Mouse (Mus musculus) gastrocnemius, postnatal 25 days (tissue): Measurements from ENCODE around the gene S1pr4. TPM values are rescaled to one million over a fixed set of nuclear protein-coding genes. Genes with fewer than 3 reads are reported as not detected.

Source experiments
- microRNA-seq, 2 experiments: library from miRNA; unstranded; fragments of <30 nt; microRNA quantifications; one replicate each; pipeline ENCODE4 v1.2.0; 2021; ENCODE audit warnings: borderline replicate concordance in 2 of 2
- total RNA-seq, 2 experiments: library from RNA; stranded (reverse); gene quantifications; 1 replicate in 1 of 2; 2 replicates in 1 of 2; pipeline ENCODE4 v1.2.3; 2021

The S1pr4 gene
- total RNA-seq, 2 experiments from 2014 or later = 0.99 to 1.00 TPM

Small RNAs within 50 kb of the gene (microRNA-seq; reads per million reads assigned to microRNA genes)
- 0 reads per million in 2 experiments for gene Gm25595

Other genes with a start within 250 kb of the S1pr4 start
- under 1 TPM; 0.13 to 0.23 TPM for gene Matk, start 247.2 kb downstream of the S1pr4 start, total RNA-seq
- 10 to 100 TPM; 87.0 to 90.0 TPM for gene Mrpl54, start 233.2 kb downstream of the S1pr4 start, total RNA-seq
- 100 to 1,000 TPM; 102 to 106 TPM for gene Apba3, start 233.2 kb downstream of the S1pr4 start, total RNA-seq
- gene Tjp3, start 208.6 kb downstream of the S1pr4 start, total RNA-seq = not detected
- gene Pip5k1c, start 207.2 kb downstream of the S1pr4 start, total RNA-seq = 10 to 100 TPM; 20.3 to 20.6 TPM
- gene Cactin, start 179.0 kb downstream of the S1pr4 start, total RNA-seq = 1 to 10 TPM; 7.9 to 8.3 TPM
- under 1 TPM; 0.83 to 1.00 TPM for gene Tbxa2r, start 171.4 kb downstream of the S1pr4 start, total RNA-seq
- gene Gipc3, start 156.9 kb downstream of the S1pr4 start, total RNA-seq = 1 to 10 TPM; 1.0 to 1.3 TPM
- 10 to 100 TPM; 22.9 to 29.6 TPM for gene Hmg20b, start 149.7 kb downstream of the S1pr4 start, total RNA-seq
- 1 to 10 TPM; 2.3 to 2.9 TPM for gene Mfsd12, start 142.6 kb downstream of the S1pr4 start, total RNA-seq
- gene 4930404N11Rik, start 134.3 kb downstream of the S1pr4 start, total RNA-seq = under 1 TPM; 0.48 to 0.49 TPM
- 10 to 100 TPM; 13.5 to 14.0 TPM for gene Fzr1, start 121.6 kb downstream of the S1pr4 start, total RNA-seq
- 10 to 100 TPM; 41.1 to 41.2 TPM for gene Dohh, start 115.7 kb downstream of the S1pr4 start, total RNA-seq
- gene Gm48551, start 115.7 kb downstream of the S1pr4 start, total RNA-seq = 1 to 10 TPM in 1 of 2 experiments, under 1 TPM in 1; 0.78 to 1.0 TPM
- gene Gm48552, start 111.1 kb downstream of the S1pr4 start, total RNA-seq = under 1 TPM in 1 of 2 experiments, not detected in 1; 0.59 TPM
- gene Smim24, start 107.1 kb downstream of the S1pr4 start, total RNA-seq = under 1 TPM in 1 of 2 experiments, not detected in 1; 0.67 TPM
- gene Nfic, start 44.5 kb downstream of the S1pr4 start, total RNA-seq = 100 to 1,000 TPM; 215 to 268 TPM
- gene Celf5, start 17.4 kb downstream of the S1pr4 start, total RNA-seq = under 1 TPM in 1 of 2 experiments, not detected in 1; 0.24 TPM
- 10 to 100 TPM; 34.2 to 47.8 TPM for gene Ncln, start 3.7 kb downstream of the S1pr4 start, total RNA-seq
- under 1 TPM; 0.36 to 0.62 TPM for gene Gna15, start 24.1 kb upstream of the S1pr4 start, total RNA-seq
- gene Gna11, start 45.1 kb upstream of the S1pr4 start, total RNA-seq = 10 to 100 TPM; 24.8 to 25.9 TPM
- gene Aes, start 59.4 kb upstream of the S1pr4 start, total RNA-seq = 100 to 1,000 TPM; 845 to 891 TPM
- 1 to 10 TPM; 5.3 to 6.2 TPM for gene Tle2, start 74.4 kb upstream of the S1pr4 start, total RNA-seq
- 1 to 10 TPM; 3.9 to 6.8 TPM for gene Tle6, start 100.9 kb upstream of the S1pr4 start, total RNA-seq
- 1 to 10 TPM; 1.8 to 2.5 TPM for gene BC025920, start 106.1 kb upstream of the S1pr4 start, total RNA-seq
- gene Sirt6, start 127.7 kb upstream of the S1pr4 start, total RNA-seq = 1 to 10 TPM; 3.8 to 5.2 TPM
- gene Ankrd24, start 128.4 kb upstream of the S1pr4 start, total RNA-seq = 1 to 10 TPM; 5.9 to 9.5 TPM
- gene Gm10778, start 148.9 kb upstream of the S1pr4 start, total RNA-seq = 1 to 10 TPM in 1 of 2 experiments, under 1 TPM in 1; 0.87 to 1.3 TPM
- gene Zfp433, start 204.7 kb upstream of the S1pr4 start, total RNA-seq = 1 to 10 TPM; 4.8 to 5.2 TPM